Mouse (Mus musculus): ENCODE results near the gene 9530077C05Rik. TPM values are rescaled to one million over a fixed set of nuclear protein-coding genes. Genes with fewer than 3 reads are reported as not detected.

9530077C05Rik gene
- polyA plus RNA-seq, 1 experiment = not detected

- no peaks in the 10 kb centered on the region for H3K4me1 ChIP-seq (ENCODE audit: control insufficient read depth, insufficient read depth, low read length)
- WGBS = 89% methylated on average over 12 of the region's 12 CpGs
- H3K4me3 ChIP-seq (ENCODE audit: insufficient read depth, low read depth, low read length) = no peak overlapping the region
- H3K27ac ChIP-seq (ENCODE audit: insufficient read depth, low read depth, low read length) = no peak overlapping the region
- TF ChIP-seq CTCF (IDR thresholded peaks at IDR 0.05; ENCODE audit: insufficient read depth, low read depth, low read length) (no peak), POLR2A (IDR thresholded peaks at IDR 0.05; ENCODE audit: insufficient read depth, low read depth, low read length) (no peak)
Observed at GRCm38 (mm10) chr9:22484562-22485308, 73.4 kb downstream of the 9530077C05Rik start.

DNA sequence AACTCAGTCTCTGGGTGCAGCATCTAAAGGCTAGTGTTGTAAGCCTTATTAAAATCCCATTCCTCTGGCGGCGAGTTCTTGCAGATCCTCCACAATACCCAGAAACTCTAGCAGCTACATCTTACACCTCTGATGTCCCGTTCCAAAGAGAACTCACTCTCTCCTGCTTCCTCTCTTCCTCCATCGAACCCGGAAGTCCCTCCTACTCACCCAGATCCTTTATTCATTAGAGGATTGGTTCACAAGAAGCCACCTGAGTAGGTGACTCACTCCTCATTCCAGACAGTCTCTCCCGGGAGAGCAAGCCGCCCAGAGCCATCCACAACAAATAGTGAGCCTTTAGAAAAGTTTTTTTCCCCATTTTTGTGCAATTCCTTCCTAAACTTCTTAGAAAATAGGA, 74.9 kb downstream of the 9530077C05Rik start:
- WGBS = 80% methylated on average over 7 of the region's 7 CpGs
- no peak overlapping the region for H3K4me3 ChIP-seq (ENCODE audit: insufficient read depth, low read depth, low read length)
- H3K4me1 ChIP-seq (ENCODE audit: control insufficient read depth, insufficient read depth, low read length) = no peaks in the 10 kb centered on the region
- no peak overlapping the region for H3K27ac ChIP-seq (ENCODE audit: insufficient read depth, low read depth, low read length)
- no peak for TF ChIP-seq CTCF (IDR thresholded peaks at IDR 0.05; ENCODE audit: insufficient read depth, low read depth, low read length)
- no peak for TF ChIP-seq POLR2A (IDR thresholded peaks at IDR 0.05; ENCODE audit: insufficient read depth, low read depth, low read length)

DNA sequence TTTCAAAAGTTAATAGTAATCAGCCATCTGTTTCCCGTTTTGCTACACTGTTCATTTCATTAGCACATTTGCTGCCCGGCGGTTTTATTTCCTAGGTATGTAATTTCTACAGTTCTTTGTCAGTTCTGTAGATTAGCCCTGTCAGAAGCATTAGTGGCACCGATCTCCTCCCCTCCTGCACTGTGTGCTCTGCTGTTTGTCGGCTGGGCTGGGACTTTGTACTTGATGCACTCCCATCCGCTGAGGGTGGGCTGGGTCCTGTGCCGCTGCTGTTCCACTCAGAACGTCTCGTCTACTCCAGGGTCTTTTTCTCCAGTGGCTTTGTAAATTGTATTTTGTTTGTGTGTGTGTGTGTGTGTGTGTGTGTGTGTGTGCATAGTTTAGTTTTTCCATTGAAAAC, 77.7 kb downstream of the 9530077C05Rik start:
- H3K4me1 ChIP-seq (ENCODE audit: control insufficient read depth, insufficient read depth, low read length) = no peaks in the 10 kb centered on the region
- H3K27ac ChIP-seq (ENCODE audit: insufficient read depth, low read depth, low read length) = no peak overlapping the region
- no peak for TF ChIP-seq CTCF (IDR thresholded peaks at IDR 0.05; ENCODE audit: insufficient read depth, low read depth, low read length)
- TF ChIP-seq POLR2A (IDR thresholded peaks at IDR 0.05; ENCODE audit: insufficient read depth, low read depth, low read length) = no peak
- H3K4me3 ChIP-seq (ENCODE audit: insufficient read depth, low read depth, low read length) = no peak overlapping the region
- 65% methylated on average over 9 of the region's 9 CpGs for WGBS

Other genes starting within 250 kb of the 9530077C05Rik start
- gene Zfp872, start 223.4 kb upstream of the 9530077C05Rik start, polyA plus RNA-seq (2012; ENCODE audit: insufficient read depth, insufficient read length, low replicate concordance, missing spikeins) = not detected in 2 replicates
- gene Zfp809, start 185.8 kb upstream of the 9530077C05Rik start, polyA plus RNA-seq (2012; ENCODE audit: insufficient read depth, insufficient read length, low replicate concordance, missing spikeins) = not detected in 2 replicates
- not detected in 2 replicates for gene Zfp599, start 151.6 kb upstream of the 9530077C05Rik start, polyA plus RNA-seq (2012; ENCODE audit: insufficient read depth, insufficient read length, low replicate concordance, missing spikeins)
- gene Zfp810, start 103.9 kb upstream of the 9530077C05Rik start, polyA plus RNA-seq (2012; ENCODE audit: insufficient read depth, insufficient read length, low replicate concordance, missing spikeins) = not detected in 2 replicates
- not detected in 2 replicates for gene Anln, start 22.3 kb upstream of the 9530077C05Rik start, polyA plus RNA-seq (2012; ENCODE audit: insufficient read depth, insufficient read length, low replicate concordance, missing spikeins)
- gene Gm17545, start 42.8 kb downstream of the 9530077C05Rik start, polyA plus RNA-seq (2012; ENCODE audit: insufficient read depth, insufficient read length, low replicate concordance, missing spikeins) = not detected in 2 replicates
- not detected in 2 replicates for gene Rp9, start 58.2 kb downstream of the 9530077C05Rik start, polyA plus RNA-seq (2012; ENCODE audit: insufficient read depth, insufficient read length, low replicate concordance, missing spikeins)
- not detected in 2 replicates for gene Bbs9, start 64.2 kb downstream of the 9530077C05Rik start, polyA plus RNA-seq (2012; ENCODE audit: insufficient read depth, insufficient read length, low replicate concordance, missing spikeins)